Mouse (Mus musculus) cerebellum, adult 2 months (tissue): ENCODE results near the gene Ankrd34c.

Experiments
- CTCF ChIP-seq: fragments of 200-500 bp; IDR thresholded peaks from 2 replicates; pipeline ENCODE4 v1.5.1; 2011; ENCODE audit warnings: low read depth, mild to moderate bottlenecking, control low read depth, low read length, moderate library complexity, borderline replicate concordance; ENCODE audit not compliant: insufficient read depth
- POLR2A ChIP-seq: fragments of 200-500 bp; IDR thresholded peaks from 2 replicates; pipeline ENCODE4 v1.6.1; 2011; ENCODE audit warnings: low read length, control low read depth, borderline replicate concordance; ENCODE audit not compliant: insufficient read depth

DNA sequence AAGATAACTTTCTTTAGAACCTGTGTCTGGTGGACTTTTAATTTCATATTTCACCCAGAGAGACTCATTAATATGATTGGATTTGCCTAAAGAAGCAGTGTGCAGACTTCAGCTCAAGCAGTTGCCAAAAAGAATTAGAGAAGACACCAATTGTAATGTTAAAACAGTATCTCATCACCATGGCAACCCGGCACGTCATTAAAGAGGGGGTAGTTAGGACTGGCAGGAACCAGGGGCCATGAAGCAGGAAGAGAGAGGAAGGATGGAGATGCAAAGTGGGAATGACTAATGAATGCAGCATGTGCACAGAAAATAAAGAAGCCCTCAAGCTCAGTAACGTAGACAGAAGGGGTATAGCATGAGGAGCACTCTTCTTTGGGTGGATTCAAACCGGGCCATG is 49.3 kb upstream of the Ankrd34c start:
- TF ChIP-seq CTCF (no peak), POLR2A (no peak)
